Mouse (Mus musculus) heart, adult 9 months (tissue): ENCODE data around the gene Hs3st4.

Source experiments
- DNase-seq, 2 experiments: peaks; one replicate each; pipeline ENCODE4 v3.0.0; 2022; ENCODE audit warnings: low spot score in 2 of 2

The Hs3st4 gene

GRCm38 (mm10) chr7:124341510-124341909, 358.8 kb downstream of the Hs3st4 start:
- DNase-seq, result no peak

GRCm38 (mm10) chr7:124347218-124348017, 364.7 kb downstream of the Hs3st4 start:
- no peak for DNase-seq

DNA sequence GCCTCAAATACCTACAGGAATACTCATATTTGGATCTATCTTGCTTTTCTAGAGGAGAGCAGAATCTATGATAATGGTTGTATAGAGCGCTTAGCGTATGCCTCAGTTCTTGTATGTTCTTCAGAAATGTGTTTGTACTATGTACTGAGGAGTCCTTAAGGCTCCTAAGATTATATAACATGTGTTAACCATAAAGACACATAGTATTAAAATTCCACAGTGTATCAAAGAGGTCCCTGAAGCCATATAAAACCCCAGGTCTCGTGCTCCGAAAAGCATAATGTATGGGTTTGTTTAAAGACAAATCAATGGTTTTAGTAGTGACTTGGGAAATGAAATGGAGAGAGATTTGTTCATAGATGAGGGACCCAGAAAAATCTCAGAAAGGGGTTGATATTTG, 371.4 kb downstream of the Hs3st4 start:
- DNase-seq, result no peak

DNA sequence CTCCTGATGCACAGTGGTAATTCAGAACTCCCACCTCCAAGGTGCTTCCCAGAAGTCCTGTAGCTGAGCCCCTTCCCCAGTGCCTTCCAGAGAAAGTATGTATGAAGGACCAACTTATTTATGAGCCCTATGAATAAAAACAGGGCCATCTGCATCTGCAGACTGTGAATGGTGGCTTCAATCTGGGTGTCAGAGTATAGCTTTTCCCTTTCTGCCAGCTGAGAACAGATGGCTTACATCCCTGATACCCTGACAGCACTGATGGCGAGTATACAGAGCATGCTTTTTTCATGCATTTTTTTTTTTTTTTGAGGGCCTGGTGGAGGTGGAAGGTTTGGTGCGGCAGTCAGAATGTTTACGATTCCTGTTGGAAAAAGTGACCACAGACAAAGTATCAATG, 375.4 kb downstream of the Hs3st4 start:
- no peak for DNase-seq

- DNase-seq, result no peak
Measured at GRCm38 (mm10) chr7:124359836-124360235, 377.2 kb downstream of the Hs3st4 start.

DNA sequence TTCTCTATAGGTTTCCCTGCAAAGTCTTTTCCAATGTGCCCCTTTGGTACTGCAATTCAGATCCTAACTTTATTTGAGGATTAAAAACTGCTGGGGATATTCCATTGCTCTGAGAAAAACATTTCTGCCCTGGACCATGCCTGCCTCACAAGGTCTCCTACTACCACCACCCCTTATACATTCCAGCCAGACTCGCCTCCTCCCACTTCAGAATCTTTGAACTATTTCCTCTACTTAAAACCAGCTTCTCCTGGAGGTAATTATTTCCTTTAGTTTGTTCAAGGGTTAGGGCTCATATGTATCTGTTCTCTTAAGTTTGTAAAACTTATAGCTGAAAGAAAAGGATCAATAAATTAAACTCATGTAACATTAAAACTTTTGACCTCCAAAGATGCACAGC, 389.6 kb downstream of the Hs3st4 start:
- no peak for DNase-seq

GRCm38 (mm10) chr7:124372697-124373096, 390.0 kb downstream of the Hs3st4 start:
- DNase-seq, result no peak

GRCm38 (mm10) chr7:124383489-124383888, 400.8 kb downstream of the Hs3st4 start:
- DNase-seq, result no peak

DNA sequence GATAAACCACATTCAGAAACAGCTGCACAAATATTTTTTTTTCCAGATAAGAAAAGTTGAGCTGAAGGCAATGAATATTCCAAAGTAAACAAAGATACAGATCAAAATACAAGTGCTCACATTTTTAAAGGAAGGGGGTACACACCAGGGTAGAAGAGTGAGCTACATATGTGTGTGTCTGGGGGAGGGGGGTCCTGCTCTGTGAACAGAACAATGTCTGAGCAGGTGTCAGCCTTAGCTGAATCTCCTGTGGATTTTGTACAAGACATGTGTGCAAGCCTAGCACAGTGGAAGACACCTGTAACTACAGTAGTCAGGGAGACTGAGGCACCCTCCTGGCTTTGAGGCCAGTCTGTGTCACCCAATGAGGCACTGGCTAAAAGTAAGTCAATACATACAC, 416.5 kb downstream of the Hs3st4 start:
- DNase-seq, result no peak

DNA sequence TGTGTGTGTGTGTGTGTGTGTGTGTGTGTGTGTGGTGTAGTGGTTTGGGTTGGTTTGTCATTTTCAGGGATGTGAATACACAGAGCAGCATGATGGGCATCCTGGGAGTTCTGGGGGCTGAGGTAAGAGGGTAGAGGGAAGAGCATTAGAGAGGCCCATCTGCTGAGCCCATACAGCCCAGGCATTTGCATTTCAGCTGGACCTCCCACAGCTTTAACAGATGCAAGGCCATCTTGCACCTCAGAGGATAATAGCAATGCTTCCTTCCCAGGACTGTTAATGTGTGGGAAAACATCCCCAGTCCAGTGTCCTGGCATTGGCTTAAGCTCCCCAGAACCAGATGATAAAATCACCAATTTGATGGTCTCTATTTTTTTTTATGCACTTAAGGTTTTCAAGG, 444.3 kb downstream of the Hs3st4 start:
- no peak for DNase-seq
